Mouse (Mus musculus): ENCODE results near the gene Zfp536. TPM values are rescaled to one million over a fixed set of nuclear protein-coding genes. Genes with fewer than 3 reads are reported as not detected.

Gene Zfp536
- total RNA-seq, 4 experiments from 2014 or later: 6.2 to 10.6 (median 8.5) TPM

DNA sequence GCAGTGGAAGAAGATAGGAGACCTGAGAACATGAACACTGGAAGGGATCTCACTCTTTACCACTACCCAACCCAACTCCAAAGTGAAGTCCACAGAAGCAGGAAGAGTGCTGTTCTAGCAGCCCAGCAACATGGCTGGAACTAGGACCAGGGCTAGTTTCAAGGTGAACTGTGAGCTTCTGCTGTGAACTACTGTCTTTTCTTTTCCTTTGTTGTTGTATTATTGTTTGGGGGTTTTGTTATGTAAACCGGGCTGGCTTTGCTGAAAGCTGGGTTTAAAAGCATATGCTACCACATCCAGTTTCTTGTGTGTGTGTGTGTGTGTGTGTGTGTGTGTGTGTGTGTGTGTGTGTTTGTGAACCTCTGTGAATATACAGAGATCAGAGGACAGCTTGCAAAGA lies 216.6 kb downstream of the Zfp536 start:
- no peak for DNase-seq (ENCODE audit: low spot score)

DNA sequence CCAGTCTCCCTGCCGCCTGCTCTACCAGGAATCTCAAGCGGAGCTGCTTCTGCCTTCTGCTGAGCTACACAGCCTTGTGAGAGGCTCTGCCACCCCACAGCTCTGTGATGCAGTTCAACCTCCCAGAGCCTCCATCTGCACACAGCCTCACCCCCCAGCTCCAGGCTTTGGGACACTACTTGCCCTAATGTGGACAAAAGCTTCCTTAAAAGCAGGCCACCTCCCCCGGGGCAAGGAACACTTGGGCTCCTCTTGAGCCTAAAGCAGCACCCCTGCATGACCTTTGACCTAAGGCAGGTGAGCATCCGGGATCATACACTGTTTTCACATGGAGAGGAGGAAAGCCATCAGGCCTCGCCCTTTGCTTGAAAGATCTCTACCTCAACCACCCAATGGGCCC lies 219.0 kb downstream of the Zfp536 start:
- no peak for DNase-seq (ENCODE audit: low spot score)

DNA sequence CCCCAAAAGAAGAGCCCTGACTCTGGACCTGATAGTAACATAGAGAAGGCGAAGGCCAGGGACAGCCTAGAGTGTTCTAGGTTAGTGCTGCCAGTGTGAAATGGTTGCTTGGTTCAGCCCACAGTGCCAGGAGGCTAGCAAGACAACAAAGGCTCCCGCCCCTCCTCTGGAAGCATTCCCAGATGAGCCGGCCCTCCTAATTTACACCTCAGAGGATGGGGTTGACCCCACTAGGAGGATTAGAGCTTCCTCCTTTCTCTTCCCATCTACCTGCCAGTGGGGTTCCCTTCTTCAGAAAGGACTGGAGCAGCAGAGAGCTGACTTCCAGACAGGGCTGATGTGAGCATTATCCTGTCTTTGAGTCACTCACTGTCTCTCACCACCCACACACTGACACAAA lies 219.8 kb downstream of the Zfp536 start:
- no peak for DNase-seq (ENCODE audit: low spot score)

DNA sequence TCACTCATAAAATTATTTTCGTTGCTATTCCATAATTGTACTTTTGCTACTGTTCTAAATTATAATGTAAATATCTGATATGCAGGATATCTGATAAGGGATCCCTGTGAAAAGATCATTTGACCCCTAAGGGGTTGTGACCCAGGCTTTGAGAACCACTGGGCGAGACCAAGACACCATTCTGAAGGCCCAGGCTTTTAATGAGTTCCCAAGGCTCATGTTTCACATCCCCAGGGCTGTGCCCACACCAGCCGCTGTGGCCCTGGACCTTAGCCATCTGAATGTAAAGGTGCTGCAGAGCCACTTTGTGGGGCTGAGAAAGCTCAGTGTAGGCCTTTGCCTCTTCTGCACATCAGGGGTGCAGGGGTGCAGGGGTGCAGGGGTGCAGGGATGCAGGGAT lies 221.1 kb downstream of the Zfp536 start:
- DNase-seq (ENCODE audit: low spot score): no peak

DNA sequence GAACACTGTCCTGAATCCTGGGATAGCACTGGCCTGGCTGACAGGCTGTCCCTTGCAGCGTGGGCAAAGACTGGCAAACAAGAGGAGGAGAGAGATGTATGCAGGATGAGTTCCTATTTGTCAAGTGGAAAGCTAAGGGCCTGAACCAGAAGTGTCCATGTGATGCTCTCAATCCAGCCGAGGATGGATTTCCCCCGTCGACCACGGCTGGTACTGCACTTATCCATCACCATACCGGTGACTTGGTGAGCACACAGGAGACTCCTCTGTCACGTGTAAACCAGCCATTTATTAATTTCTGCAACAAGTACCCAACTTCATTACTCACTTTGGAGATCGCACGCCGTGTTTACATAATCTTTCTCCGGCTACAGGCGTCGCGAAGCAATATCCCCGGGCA lies 224.6 kb downstream of the Zfp536 start:
- no peak for DNase-seq (ENCODE audit: low spot score)

DNA sequence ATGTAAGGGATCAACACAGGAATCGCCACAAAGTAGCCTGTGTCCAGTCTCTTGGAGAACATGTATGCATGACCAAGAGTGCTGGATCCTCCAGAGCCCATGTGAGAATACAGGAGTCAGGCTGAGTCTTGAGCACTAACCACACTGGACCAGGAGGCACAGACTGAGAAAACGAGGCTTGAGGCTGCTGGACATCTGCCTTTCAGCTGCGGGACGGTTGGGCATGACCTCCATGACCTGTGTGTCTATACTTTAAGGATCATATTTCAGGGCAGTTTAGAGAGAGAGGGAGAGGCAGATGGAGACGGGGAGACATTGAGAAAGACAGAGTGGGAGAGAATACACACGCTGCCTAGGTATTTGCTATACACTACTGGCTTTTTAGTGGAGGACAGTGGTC lies 229.4 kb downstream of the Zfp536 start:
- no peak for DNase-seq (ENCODE audit: low spot score)

DNA sequence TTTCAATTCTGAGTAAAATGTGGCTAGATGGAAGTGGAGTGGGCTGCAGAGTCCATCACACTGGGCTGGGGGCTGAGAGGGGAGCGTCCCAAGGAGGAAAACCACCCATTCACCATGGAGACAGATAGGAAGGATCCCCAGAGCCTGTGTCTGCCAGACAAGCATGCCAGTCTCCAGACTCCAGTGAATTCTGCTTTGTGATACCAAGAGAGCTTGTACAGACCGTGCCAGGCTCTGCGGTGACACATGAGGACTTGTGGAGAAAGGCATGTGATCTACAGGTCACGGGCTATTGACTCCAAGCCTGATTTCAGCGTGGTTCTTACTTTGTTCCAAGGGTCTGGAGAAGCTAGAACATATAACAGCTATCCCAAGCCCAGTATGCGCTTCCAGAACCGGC lies 230.5 kb downstream of the Zfp536 start:
- DNase-seq (ENCODE audit: low spot score): peak; percentile 9

DNA sequence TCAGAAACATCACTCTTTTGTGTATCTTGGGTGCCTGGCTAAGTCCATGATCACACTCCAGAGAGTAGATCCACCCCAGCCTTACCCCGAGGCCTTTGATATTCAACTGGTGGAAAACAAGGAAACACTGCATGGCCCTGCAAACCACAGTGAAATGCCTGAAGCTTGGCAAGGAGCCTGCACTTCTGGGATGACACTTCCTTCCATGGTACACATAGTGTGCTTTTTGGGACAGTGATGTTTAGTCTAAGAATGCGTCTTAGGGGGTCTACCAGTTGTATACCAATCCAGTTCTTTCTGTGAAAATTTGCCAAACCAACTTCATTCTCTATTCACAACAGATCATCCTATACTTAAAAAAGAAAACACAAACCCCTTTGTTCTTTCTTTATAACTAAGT lies 242.3 kb downstream of the Zfp536 start:
- no peak for DNase-seq (ENCODE audit: low spot score)

DNA sequence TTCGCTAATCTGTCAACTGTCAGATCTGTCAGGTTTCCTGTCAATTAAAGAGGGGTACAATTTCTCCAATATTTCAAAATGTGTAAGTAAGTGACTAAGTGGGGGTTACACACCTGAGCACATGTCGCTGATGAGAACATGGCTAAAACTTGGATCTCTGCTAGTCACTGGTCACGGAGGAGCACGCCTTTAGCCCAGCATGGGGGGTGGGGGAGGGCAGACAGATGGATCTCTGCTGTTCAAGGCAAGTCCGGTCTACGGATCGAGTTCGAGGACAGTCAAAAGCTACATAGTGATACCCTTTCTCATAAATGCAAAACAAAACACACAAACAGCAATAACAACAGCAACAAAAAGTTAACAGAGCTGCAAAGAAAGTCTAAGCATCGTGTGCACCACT lies 245.1 kb downstream of the Zfp536 start:
- DNase-seq (ENCODE audit: low spot score): no peak

DNA sequence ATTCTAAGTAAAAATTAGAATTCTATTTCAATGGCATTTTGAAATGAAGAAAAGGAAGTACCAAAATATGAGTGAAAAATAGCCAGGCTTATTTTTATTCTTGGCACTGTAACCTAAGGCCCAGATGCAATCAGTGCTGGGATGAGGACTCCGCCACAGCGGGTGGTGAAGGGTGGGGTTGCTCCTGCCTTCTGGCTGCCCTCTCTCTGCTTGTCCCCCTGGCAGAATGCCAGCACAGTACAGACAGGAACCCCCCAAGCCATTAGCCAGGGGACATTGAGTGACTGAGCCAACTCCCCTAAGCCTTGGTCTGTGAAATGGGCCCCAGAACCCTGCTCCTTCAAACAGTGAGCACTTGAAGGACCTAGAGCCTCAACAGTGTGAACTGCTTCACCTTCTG lies 245.6 kb downstream of the Zfp536 start:
- DNase-seq (ENCODE audit: low spot score): no peak

DNA sequence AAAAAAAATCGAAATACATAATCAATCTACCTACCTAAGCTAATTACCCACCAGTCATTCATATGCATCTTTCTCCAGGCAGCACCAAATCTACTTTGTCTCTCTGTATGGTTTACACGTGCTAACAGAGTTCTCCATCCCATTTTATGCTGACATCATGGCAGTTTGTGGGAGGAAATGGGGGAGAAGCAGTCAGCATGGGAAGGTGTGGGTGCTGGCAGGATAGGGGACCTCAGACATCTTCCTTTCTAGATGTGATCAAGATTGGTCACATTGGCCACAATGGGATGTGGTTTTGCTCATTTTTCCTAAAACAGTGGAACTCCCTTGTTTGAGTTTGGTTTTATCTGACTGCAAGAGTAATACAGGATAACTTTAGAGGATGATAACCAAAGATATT lies 252.0 kb downstream of the Zfp536 start:
- DNase-seq (ENCODE audit: low spot score): no peak

DNA sequence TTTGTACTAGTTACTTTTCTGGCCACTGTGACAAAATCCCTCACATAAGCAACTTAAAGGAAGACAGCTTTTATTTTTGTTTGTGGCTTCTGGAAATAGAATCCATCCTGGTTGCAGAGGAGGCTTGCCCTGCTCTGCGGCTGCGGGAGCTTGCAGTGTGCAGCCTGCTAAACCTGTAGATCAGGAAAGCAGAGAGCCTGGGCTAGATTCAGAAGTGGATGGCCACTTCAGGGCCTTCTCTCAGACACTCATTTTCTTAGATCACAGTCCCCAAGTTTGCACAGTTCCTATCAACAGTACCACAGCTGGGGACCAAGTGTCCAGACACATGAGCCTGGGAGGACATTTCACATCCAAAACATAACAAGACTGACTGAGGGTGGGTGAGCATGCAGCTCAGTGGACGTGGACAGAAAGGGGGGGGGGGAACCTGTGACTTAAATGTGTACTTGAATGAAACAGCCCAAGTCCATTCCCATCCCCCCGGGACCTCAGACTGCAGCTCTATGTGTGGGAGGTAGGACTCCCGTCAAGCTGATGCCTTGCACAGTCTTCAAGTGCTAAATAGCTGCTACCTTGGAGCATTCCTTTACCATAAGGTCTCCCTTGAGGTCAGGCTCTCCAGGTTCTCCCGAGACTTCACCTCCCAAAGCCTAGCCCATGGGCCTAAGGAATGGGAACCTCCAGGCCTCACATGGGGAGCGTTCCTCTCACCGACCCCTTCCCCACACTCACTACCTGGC lies 262.3 kb downstream of the Zfp536 start:
- DNase-seq (ENCODE audit: low spot score): no peak

DNA sequence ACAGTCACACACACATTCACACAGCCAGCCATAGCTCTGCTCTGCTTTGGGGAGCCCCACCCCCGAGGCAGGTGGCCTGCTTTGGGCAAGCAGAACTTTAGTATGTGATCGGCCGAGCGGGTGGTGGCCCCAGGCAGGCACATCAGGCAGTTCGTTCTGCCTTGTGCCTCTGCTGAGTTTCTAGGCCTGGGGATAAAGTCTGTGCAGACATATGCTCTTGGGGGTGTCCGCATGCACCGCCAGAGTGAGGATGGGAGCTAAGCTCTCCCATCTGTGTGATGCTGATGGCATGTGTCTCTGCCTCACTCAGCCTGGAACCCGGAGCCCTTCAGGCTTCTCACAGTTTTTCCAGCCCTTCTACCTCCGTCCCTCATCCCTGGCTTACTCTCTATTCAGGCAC lies 263.7 kb downstream of the Zfp536 start:
- no peak for DNase-seq (ENCODE audit: low spot score)

DNA sequence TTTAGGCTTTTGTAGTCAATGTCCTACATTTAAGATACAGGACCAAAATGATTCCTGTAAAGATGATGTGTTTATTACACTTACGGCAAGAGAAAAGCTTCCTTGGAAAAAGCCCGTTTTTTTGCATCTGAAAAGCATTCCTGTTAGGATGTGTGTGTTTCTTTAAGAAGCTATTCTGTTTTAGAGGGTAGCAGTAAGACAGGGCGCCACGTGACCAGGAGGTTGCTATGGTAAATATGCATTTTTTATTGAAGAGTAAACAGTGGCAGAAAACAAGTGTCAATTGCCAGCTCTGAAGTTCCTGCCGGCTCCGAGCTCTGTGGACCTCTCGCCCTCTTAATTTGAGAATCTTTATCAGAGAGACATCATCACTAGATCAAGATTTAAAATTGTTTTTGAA lies 267.9 kb downstream of the Zfp536 start:
- DNase-seq (ENCODE audit: low spot score): no peak

DNA sequence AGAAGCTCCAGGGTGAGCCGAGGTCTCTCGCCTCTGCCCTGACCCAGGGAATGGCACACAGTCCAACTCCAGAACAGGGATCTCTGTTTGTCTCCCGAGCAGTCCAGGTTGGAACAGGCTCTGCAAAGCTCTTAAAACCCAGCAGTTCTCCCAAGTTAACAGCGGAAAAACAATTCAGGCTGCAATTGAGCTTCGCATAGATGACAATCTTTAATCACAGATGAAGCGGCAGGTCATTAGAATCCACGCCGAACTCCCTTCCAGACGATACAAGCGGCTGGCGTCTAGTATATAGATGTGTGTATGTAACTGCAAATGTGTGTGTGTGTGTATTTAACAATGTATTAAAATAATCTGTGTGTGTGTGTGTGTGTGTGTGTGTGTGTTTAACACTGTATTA lies 268.3 kb downstream of the Zfp536 start:
- DNase-seq (ENCODE audit: low spot score): no peak

DNA sequence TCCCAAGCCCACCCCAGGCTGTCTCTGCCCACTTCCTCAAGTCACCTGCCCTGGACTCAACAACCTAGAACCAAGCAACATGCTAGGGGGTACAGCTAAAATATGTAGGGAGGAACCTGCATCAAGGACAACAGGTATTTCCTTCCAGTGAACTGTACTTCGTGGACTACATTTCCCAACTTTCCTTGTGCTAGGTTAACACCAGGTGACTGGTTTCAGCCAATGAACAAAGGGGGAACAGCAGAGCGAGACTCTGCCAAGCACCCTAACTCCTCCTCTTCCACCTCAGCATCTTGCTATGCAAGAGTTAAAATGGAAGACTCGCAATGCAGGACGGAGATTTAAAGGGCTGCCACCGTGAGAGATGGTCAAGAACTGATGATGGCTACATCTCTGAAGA lies 274.6 kb downstream of the Zfp536 start:
- no peak for DNase-seq (ENCODE audit: low spot score)

DNA sequence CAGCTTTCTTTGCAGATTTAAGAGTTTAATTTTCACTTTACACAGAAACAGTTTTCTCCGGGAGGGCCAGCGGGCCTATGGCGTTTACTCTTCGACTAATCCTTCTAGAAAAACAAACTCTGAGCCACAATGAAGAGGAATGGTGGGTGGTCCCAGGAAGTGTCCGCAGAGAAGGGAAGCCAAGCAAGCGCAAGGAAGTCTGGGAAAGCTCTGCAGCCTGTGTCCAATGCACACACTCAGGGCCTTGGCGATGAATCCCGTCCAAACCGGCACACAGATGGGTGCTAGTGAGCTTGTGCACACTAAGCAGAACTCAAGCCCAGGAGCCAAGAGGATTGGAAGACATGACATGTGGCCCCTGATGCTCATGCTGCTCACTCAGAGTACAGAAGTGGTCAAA lies 276.9 kb downstream of the Zfp536 start:
- no peak for DNase-seq (ENCODE audit: low spot score)

DNA sequence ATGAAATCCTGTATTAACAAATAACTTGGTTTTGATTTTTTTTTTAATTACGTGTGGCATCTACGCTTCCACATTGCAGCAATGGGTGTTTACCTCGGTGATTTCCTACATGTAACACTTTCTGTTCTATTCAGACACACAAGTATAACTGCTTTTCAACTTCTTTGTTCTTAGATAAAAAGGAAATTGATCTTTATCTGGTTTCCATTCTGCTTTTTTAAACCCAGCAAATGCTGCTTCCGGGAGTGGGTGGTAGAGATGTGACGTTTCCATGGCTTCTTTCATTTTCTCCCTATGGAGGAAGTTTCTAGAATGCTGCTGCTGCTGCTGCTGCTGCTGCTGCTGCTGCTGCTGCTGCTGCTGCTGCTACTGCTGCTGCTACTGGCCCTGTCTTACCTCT lies 283.1 kb downstream of the Zfp536 start:
- DNase-seq (ENCODE audit: low spot score): peak; percentile 3

DNA sequence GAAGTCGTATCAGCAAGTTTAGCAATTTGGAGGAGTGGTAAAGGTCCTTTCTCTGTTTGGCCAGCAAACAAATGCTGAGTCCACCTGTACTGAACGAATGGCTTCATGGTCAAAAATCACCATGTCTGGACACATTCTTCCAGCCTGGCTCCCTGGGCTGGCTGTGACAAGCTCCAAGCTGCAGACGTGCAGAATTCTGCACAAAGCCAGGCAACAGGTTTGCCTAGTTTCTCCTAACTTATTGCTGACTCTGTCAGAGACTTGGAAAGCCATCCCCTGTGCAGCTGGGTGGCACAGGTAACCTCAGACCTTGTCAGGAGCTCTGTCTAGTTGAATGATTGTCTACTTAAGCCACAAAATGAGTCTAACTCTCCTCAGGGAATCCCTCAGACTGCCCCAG lies 288.5 kb downstream of the Zfp536 start:
- DNase-seq (ENCODE audit: low spot score): no peak

DNA sequence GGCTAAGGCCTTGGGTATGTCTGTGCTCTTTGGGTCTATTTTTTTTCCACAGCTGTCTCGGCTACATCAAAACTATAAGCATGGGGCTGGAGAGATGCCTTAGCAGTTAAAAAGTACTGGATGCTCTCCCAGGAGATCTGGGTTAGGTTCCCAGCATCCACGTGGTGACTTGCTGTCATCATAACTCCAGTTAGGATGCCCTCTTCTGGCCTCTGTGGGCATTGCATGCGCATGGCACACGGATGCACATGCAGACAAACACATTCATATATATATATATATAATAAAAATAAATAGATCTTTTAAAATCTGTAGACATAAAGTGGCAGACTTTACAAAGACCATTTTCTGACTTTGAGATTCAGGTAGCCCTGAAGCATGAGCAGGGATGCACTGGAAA lies 290.9 kb downstream of the Zfp536 start:
- DNase-seq (ENCODE audit: low spot score): no peak

DNA sequence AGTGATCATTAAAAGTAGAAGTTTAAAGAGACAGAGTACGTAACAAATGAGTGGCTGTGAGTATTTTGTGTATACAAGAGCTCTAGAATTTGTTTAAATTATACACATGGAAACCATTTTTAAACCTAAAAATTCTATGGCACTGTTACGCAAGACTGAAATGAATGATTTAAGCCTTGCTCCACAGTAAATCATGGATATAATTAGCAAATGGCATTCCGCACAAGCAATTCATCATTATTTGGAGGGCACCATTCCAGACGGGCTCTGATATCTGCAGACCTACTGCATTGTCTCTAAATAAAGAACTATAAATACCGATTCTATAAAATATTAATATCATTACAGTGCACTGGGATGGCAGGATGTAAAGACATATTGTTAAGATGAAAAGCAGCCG lies 292.3 kb downstream of the Zfp536 start:
- DNase-seq (ENCODE audit: low spot score): no peak

DNA sequence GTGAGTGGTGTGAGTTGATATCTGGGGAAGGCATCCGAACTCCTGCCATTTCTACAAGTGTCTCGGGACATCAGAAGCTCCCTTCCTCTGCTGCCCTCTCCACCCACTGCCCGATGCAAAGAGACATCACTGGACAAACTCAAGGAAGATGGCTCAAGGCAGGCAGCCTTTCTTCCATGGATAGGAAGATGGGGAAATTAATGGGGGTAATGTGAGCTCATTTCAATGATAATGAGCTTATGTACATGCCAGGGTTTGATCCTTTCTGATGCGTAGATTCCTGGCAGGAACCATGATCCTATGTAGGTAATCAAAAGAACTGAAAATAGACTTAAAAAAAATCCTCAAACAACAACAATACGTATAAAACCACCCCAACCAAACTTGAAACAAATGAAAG lies 296.1 kb downstream of the Zfp536 start:
- DNase-seq (ENCODE audit: low spot score): no peak

DNA sequence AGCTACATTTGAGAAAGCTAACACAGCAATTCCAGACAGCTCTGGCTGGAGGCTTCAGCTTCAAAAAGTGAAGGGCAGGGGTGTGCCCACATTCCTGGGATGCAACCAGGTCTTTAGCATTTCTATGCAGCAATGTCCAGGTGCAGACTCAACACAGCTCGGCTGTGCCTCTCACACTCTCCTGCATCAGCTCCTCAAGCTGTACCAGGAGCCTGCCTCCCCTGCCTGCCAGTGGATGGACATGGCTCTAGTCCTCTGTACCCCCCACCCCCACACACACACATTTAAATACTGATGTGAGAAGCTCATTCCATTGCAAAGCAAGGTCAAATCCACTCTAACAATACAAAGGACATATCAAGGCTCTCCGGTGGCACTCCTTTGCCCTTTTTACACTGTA lies 298.0 kb downstream of the Zfp536 start:
- DNase-seq (ENCODE audit: low spot score): no peak

DNA sequence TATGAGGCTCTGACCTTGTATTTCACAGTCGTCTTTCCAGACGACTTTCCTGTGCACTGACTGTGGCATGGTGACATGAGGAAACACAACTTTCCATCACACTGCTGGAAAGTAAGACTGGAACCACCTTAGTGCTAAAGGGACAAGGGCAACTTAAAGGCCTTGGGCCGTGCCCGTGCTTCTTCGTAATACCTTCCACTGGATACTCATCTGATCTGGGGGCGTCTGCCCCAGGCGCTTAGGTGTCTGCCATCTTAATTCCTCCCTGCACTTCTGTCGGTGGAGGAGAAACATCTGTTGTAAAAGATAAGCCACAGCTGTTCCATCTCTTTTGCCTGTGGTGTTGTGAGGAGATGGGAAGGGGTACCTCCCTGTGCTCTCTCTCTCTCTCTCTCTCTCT lies 299.2 kb downstream of the Zfp536 start:
- no peak for DNase-seq (ENCODE audit: low spot score)
